In genomic region chr13:93996535-93997382, GRCm38 (mm10) we compare ENCODE assay signal across 12 mouse cellular contexts.
DNase-seq lines count a peak whose midpoint lies in the region; ATAC-seq and TF ChIP-seq lines count a peak whose summit lies in the region.
"Had no signal": no experiment of that assay in that cellular context is flagged by ENCODE, and none has a peak within 500 bp of the region (broad histone marks: within the 10 kb centered on the region; RNA-seq: fewer than 3 reads in every experiment).

No protein-coding gene starts in this region.

- TF ChIP-seq POLR2A in cerebellum, adult 2 months (IDR thresholded peaks at IDR 0.05; ENCODE audit: borderline replicate concordance, insufficient read depth, low read length), result no peak

- WGBS in midbrain, embryonic 11.5 days, result 86% methylated on average over 10 of the region's 10 CpGs
- 83% methylated on average over 10 of the region's 10 CpGs for whole genome bisulfite sequencing in midbrain, embryonic 16.5 days
- WGBS in cerebellum, adult 2 months, result 55% methylated on average over 10 of the region's 10 CpGs

- no peak overlapping the region for H3K4me2 ChIP-seq in midbrain, embryonic 11.5 days
- no peak overlapping the region for H3K4me2 ChIP-seq in midbrain, embryonic 16.5 days (ENCODE audit: low read length)
- H3K4me2 ChIP-seq: forebrain, embryonic 12.5 days; intestine, embryonic 15.5 days; midbrain, embryonic 15.5 days had no signal

- H3K4me1 ChIP-seq in midbrain, embryonic 11.5 days (ENCODE audit: control insufficient read depth, insufficient read depth, low read length), result no peaks in the 10 kb centered on the region
- no peaks in the 10 kb centered on the region for H3K4me1 ChIP-seq in midbrain, embryonic 16.5 days (ENCODE audit: control insufficient read depth, insufficient read depth, low read length)
- H3K4me1 ChIP-seq in cerebellum, adult 2 months (ENCODE audit: control insufficient read depth, insufficient read depth, low read length), result no peaks in the 10 kb centered on the region
- H3K4me1 ChIP-seq: forebrain, embryonic 12.5 days; intestine, embryonic 15.5 days; midbrain, embryonic 15.5 days had no signal

- H3K27ac ChIP-seq in gastrocnemius, adult 2 months, result peak overlapping the region; percentile 1; the same call in 1 of the 2 replicates
- no peak overlapping the region for H3K27ac ChIP-seq in midbrain, embryonic 11.5 days (ENCODE audit: low read depth, low read length)
- H3K27ac ChIP-seq in midbrain, embryonic 16.5 days (ENCODE audit: low read length), result no peak overlapping the region
- H3K27ac ChIP-seq in cerebellum, adult 2 months (ENCODE audit: insufficient read depth, low read length), result no peak overlapping the region
- H3K27ac ChIP-seq: forebrain, embryonic 12.5 days; intestine, embryonic 15.5 days; midbrain, embryonic 15.5 days had no signal

- intact Hi-C loops in gastrocnemius, adult 2 months (cut with DNase I), result no loop called here
- intact Hi-C loops in gastrocnemius, postnatal 14 days (cut with DNase I; ENCODE audit: low total_unique reads), result no loop called here
- intact Hi-C loops in heart, postnatal 25 days (cut with DNase I), result no loop called here

- no peak for ATAC-seq in midbrain, embryonic 11.5 days (ENCODE audit: low FRiP score)
- no peak for ATAC-seq in midbrain, embryonic 16.5 days
- no peak for ATAC-seq in erythroid progenitor cell, adult 5-6 weeks (replicated peaks; ENCODE audit: low FRiP score, poor library complexity, severe bottlenecking)
- ATAC-seq: intestine, embryonic 15.5 days; midbrain, embryonic 15.5 days had no signal

- no peak overlapping the region for H3K4me3 ChIP-seq in gastrocnemius, adult 2 months
- no peak overlapping the region for H3K4me3 ChIP-seq in midbrain, embryonic 11.5 days (ENCODE audit: low read depth, low read length)
- no peak overlapping the region for H3K4me3 ChIP-seq in midbrain, embryonic 16.5 days (ENCODE audit: low read depth, low read length)
- no peak overlapping the region for H3K4me3 ChIP-seq in cerebellum, adult 2 months (replicated peaks; ENCODE audit: insufficient read depth, low read depth, low read length)
- H3K4me3 ChIP-seq: forebrain, embryonic 12.5 days; intestine, embryonic 15.5 days; midbrain, embryonic 15.5 days had no signal

- no peak for TF ChIP-seq CTCF in gastrocnemius, adult 2 months (IDR thresholded peaks at IDR 0.05)
- TF ChIP-seq CTCF in cerebellum, adult 2 months (IDR thresholded peaks at IDR 0.05; ENCODE audit: borderline replicate concordance, insufficient read depth, low read depth, low read length), result no peak

- no peaks in the 10 kb centered on the region for H3K9me3 ChIP-seq in midbrain, embryonic 11.5 days (ENCODE audit: control insufficient read depth, low read length)
- H3K9me3 ChIP-seq in midbrain, embryonic 16.5 days (replicated peaks; ENCODE audit: control insufficient read depth, low read length, poor library complexity, severe bottlenecking), result no peaks in the 10 kb centered on the region
- H3K9me3 ChIP-seq: intestine, embryonic 15.5 days; midbrain, embryonic 15.5 days had no signal

- peak; percentile 32 for DNase-seq in gastrocnemius, adult 2 months
- DNase-seq in gastrocnemius, postnatal 14 days, result no peak
- peak; percentile 82 for DNase-seq in midbrain, embryonic 11.5 days (ENCODE audit: low spot score, missing footprints)
- DNase-seq in heart, postnatal 25 days (ENCODE audit: low spot score), result peak; percentile 27
- no peak for DNase-seq in cerebellum, adult 2 months
- no peak for DNase-seq in thymus, postnatal 10 days (ENCODE audit: low spot score in 2 of 2)
- DNase-seq: adrenal gland, postnatal 36 days had no signal

- H3K9ac ChIP-seq in midbrain, embryonic 11.5 days (ENCODE audit: low read length), result no peak overlapping the region
- H3K9ac ChIP-seq in midbrain, embryonic 16.5 days (ENCODE audit: low read depth, low read length), result no peak overlapping the region
- H3K9ac ChIP-seq: forebrain, embryonic 12.5 days; intestine, embryonic 15.5 days; midbrain, embryonic 15.5 days had no signal

- H3K27me3 ChIP-seq in midbrain, embryonic 11.5 days (ENCODE audit: control insufficient read depth, insufficient read depth, low read length), result no peaks in the 10 kb centered on the region
- no peaks in the 10 kb centered on the region; the same call in 1 of the 2 replicates for H3K27me3 ChIP-seq in midbrain, embryonic 16.5 days (ENCODE audit: control insufficient read depth, insufficient read depth, low read depth, low read length)
- H3K27me3 ChIP-seq in cerebellum, adult 2 months (ENCODE audit: control insufficient read depth, insufficient read depth, low read length), result no peaks in the 10 kb centered on the region
- H3K27me3 ChIP-seq: forebrain, embryonic 12.5 days; intestine, embryonic 15.5 days; midbrain, embryonic 15.5 days had no signal

- H3K36me3 ChIP-seq in midbrain, embryonic 11.5 days (ENCODE audit: control insufficient read depth, insufficient read depth, low read length), result no peaks in the 10 kb centered on the region
- no peaks in the 10 kb centered on the region for H3K36me3 ChIP-seq in midbrain, embryonic 16.5 days (ENCODE audit: control insufficient read depth, insufficient read depth, low read length)
- H3K36me3 ChIP-seq: forebrain, embryonic 12.5 days; intestine, embryonic 15.5 days; midbrain, embryonic 15.5 days had no signal

Comparison
In these comparisons a context has a peak if more than half of its experiments do, and no peak if none do; other contexts are left out.
1. DNase-seq: peak in gastrocnemius, adult 2 months (single experiment), midbrain, embryonic 11.5 days (single experiment) and heart, postnatal 25 days (single experiment); none in gastrocnemius, postnatal 14 days (single experiment), cerebellum, adult 2 months (0 of 2) and thymus, postnatal 10 days (0 of 2).